Mouse (Mus musculus) gastrocnemius, adult 2 months (tissue): ENCODE results near the gene Btg1-ps1. TPM values are rescaled to one million over a fixed set of nuclear protein-coding genes. Genes with fewer than 3 reads are reported as not detected.
"Not testable (repeated sequence)": the region's sequence is repeated elsewhere in the genome, so short reads cannot be mapped to it uniquely, and the experiment has no call there.

Experiments used
- DNase-seq: peaks from one replicate; pipeline ENCODE4 v3.0.0; 2022
- H3K27ac ChIP-seq: fragments of 200-600 bp; 2 replicates; pipeline ENCODE4 v1.8.1; 2022; ENCODE audit warnings: mild to moderate bottlenecking
- H3K4me3 ChIP-seq: fragments of 200-600 bp; 2 replicates; pipeline ENCODE4 v1.8.1; 2022; ENCODE audit warnings: mild to moderate bottlenecking, moderate library complexity
- CTCF ChIP-seq: fragments of 200-600 bp; IDR thresholded peaks from 2 replicates; pipeline ENCODE4 v1.8.1; 2022; ENCODE audit warnings: antibody characterized with exemption, mild to moderate bottlenecking, moderate library complexity
- intact Hi-C: fragments of 180-260 bp; cut with DNase I; formaldehyde crosslinking; loops from one replicate; pipeline ENCODE4 v1.15.1; 2025
- long read RNA-seq, 2 experiments: library from polyadenylated mRNA; stranded (forward); transcript quantifications; one replicate each; pipeline ENCODE4 v2.0.0; 2021
- total RNA-seq, 2 experiments: library from RNA; stranded (reverse); gene quantifications; 2 replicates each; pipeline ENCODE4 v1.2.3; 2021

Btg1-ps1 gene
- total RNA-seq = not detected
- long read RNA-seq, experiment 1 = 0 reads
- long read RNA-seq, experiment 2 = 0 reads

DNA sequence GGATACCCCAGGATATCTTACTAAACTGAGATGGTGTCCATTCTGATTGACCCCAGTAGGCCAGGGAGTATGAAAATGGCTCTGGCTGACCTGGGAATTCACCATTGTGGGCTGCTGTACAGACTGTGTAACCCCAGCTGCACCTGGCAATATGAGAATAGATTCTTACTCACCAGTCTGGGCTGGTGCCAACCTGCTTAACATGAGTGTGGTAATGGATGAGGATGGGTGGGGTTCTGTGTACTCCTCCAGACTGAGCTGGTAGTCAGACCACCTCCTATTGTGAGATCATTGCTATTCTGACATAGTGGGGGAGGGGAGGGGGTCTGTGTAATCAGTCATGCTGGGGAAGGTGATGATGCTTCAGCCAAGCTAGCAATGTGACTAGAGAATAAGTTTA, at the start of gene Btg1-ps1:
TSS of gene Btg1-ps1 (minus strand) at position 219 of the 400 bp plus-strand sequence.
- H3K4me3 ChIP-seq, intact Hi-C loops, DNase-seq, H3K27ac ChIP-seq: not testable (repeated sequence)

DNA sequence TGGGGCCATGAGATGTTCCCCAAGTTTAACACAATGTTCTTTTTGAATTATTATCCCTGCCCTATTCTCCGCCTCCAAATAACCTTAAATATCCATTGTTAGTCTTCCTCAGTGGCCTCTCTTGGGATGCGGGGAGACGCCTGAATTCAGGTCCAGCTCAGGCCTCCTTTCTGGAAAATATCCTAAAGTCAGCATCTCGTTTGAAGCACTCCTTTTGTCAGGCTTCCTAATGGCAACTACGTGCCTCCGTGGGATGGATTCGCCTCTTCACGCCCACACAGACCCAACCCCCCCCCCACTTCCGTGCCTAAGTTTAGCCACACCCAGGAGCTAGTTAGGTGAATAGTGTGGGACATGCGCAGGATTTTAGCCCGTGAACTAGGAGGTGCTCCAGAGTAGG, 47.6 kb upstream of the Btg1-ps1 start, which contains the start of gene Rhox10:
TSS of gene Rhox10 (plus strand) at position 301 of the 400 bp plus-strand sequence.
- no peak for DNase-seq
- no peak for TF ChIP-seq CTCF
- intact Hi-C loops = no loop called here
- Histone ChIP-seq H3K4me3 (no peak within 1 kb of the TSS), H3K27ac (no peak within 1 kb of the TSS)

DNA sequence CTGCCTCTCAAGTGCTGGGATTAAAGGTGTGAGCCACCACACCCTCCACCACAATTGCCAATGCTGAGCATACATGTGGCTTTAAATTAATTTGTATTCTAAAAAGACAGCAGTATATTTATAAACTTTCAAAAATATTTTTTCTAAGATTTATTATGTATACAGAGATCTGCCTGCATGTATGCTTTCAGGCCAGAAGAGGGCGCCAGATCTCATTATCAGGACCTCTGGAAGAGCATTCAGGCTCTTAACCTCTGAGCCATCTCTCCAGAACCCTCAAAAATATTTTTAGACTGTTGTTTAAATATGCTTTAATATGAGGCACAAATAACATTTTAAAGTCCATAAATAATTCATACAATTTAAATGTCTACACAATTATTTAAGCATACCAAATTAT, 42.9 kb upstream of the Btg1-ps1 start:
- intact Hi-C loops = no loop called here

DNA sequence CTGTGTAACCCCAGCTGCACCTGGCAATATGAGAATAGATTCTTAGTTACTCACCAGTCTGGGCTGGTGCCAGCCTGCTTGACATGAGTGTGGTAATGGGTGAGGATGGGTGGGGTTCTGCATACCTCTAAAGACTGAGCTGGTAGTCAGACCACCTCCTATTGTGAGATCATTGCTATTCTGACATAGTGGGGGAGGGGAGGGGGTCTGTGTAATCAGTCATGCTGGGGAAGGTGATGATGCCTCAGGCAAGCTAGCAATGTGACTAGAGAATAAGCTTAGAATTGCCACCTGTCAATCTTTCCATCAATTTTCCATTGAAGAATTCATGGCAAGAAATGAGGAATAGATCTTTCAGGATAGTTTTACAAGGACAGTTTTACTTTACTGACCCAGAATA, 24.4 kb upstream of the Btg1-ps1 start, which contains the start of gene Btg1-ps2:
TSS of gene Btg1-ps2 (minus strand) at position 101 of the 400 bp plus-strand sequence.
- intact Hi-C loops, H3K27ac ChIP-seq, DNase-seq, H3K4me3 ChIP-seq: not testable (repeated sequence)

More for the DNA sequence above, 42.9 kb upstream of the Btg1-ps1 start:
- H3K4me3 ChIP-seq = no peak overlapping the region
- DNase-seq = no peak
- no peak overlapping the region for H3K27ac ChIP-seq
- TF ChIP-seq CTCF = peak; percentile 71

DNA sequence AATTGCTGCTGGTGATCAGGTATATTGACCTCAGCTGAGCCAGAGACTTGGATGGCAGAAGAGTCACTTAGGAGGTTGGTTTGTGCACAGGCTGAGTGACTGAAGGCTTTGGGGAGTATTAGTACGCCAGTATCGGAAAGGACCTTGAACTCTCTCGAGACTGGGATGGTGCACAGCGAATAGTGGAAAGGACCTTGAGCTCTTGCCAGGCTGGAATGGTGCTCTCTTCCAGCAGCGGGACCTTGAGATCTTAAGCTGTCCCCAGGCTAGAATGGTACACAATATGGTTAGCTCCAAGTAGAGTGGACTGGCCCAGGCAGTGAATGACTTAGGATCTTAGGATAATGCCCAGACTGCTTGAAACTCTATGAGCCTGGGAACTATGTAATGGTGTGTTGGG, 21.1 kb upstream of the Btg1-ps1 start:
- no peak overlapping the region for H3K4me3 ChIP-seq
- no peak for DNase-seq
- TF ChIP-seq CTCF = no peak
- intact Hi-C loops = no loop called here
- H3K27ac ChIP-seq = no peak overlapping the region

DNA sequence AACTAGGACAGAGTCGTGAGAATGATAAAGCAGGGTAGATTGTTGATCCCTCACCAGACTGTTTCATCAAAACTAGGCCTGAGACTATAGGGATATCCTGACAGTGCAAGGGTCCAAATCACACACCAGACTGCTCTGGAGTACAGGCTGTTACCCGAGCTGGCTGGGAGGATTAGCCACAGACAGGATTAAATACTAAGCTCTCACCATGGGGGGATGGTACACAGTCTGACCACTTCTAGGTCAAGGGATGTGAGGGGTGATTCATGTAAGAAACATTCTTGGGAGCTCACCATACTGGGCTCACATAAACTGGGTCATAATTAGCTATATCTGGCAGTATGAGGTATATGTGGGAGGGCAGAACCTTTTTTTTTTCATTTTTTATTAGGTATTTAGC, 15.2 kb upstream of the Btg1-ps1 start:
- DNase-seq = no peak
- intact Hi-C loops = no loop called here
- H3K4me3 ChIP-seq = no peak overlapping the region
- TF ChIP-seq CTCF = no peak
- no peak overlapping the region for H3K27ac ChIP-seq

DNA sequence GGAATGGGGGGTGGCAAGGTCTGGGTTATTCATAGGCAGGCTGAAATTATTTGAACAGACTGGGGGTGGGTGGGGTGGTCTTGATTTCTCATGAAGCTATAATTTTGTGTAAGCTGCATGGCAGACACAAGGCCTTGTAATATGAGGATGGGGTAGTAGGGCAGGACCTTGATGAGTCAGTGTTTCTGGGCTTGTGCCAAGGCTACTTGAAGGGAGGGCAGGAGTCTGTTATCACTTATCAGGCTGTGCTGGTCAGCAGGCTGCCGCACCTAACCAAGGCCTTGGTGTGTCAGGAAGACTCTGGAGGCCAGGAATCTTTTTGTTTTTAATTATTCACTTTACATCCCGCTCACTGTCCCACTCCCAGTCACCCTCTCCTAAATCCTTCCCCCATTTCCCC, 9.9 kb downstream of the Btg1-ps1 start:
- DNase-seq = no peak
- H3K4me3 ChIP-seq = no peak overlapping the region
- H3K27ac ChIP-seq = no peak overlapping the region
- intact Hi-C loops = no loop called here
- no peak for TF ChIP-seq CTCF

Other genes with a start within 250 kb of the Btg1-ps1 start
- not detected for gene Rhox5, start 214.0 kb downstream of the Btg1-ps1 start, total RNA-seq
- gene Rhox6, start 191.9 kb downstream of the Btg1-ps1 start, total RNA-seq = not detected
- gene Rhox7a, start 187.1 kb downstream of the Btg1-ps1 start, total RNA-seq = not detected
- not detected for gene Rhox8, start 139.9 kb downstream of the Btg1-ps1 start, total RNA-seq
- not detected for gene Rhox7b, start 121.6 kb downstream of the Btg1-ps1 start, total RNA-seq
- gene Rhox9, start 117.0 kb downstream of the Btg1-ps1 start, total RNA-seq = not detected
- not detected for gene Btg1-ps2, start 24.3 kb upstream of the Btg1-ps1 start, total RNA-seq
- gene Rhox10, start 47.7 kb upstream of the Btg1-ps1 start, total RNA-seq = not detected
- not detected for gene Rhox11, start 66.3 kb upstream of the Btg1-ps1 start, total RNA-seq
- not detected for gene Rhox12, start 92.1 kb upstream of the Btg1-ps1 start, total RNA-seq
- not detected for gene Rhox13, start 102.4 kb upstream of the Btg1-ps1 start, total RNA-seq
- 1 to 10 TPM; 5.7 to 7.7 TPM for gene Zbtb33, start 171.0 kb upstream of the Btg1-ps1 start, total RNA-seq
- gene Tmem255a, start 233.6 kb upstream of the Btg1-ps1 start, total RNA-seq = under 1 TPM; 0.28 to 0.61 TPM